Mouse (Mus musculus) CH12.LX (cell line): ENCODE measurements at regions not wholly inside any gene's neighbourhood (a gene's known extent, or its start where the extent isn't known, plus 50 kb on each side); places are given as distances from the start of the nearest gene placed in this dataset.

Experiments
- DNase-seq: peaks from one replicate; pipeline ENCODE4 v3.0.0-alpha.2; 2013; ENCODE audit errors: extremely low read depth
- H3K27ac ChIP-seq: 2 replicates; pipeline ENCODE4 v1.5.1; 2012; ENCODE audit warnings: low read depth, mild to moderate bottlenecking, control low read depth, moderate library complexity; ENCODE audit not compliant: insufficient read depth
- H3K27me3 ChIP-seq: replicated peaks from 2 replicates; pipeline ENCODE3; 2012; ENCODE audit warnings: inconsistent platforms
- H3K36me3 ChIP-seq, 2 experiments: replicated peaks in 1 of 2; 2 replicates each; pipeline versions ENCODE3 to v1.6.1; 2012; ENCODE audit warnings: inconsistent platforms in 1 of 2, low read length in 1 of 2, mild to moderate bottlenecking in 1 of 2, mixed read lengths in 1 of 2, moderate library complexity in 1 of 2; ENCODE audit not compliant: control insufficient read depth in 1 of 2, insufficient read depth in 1 of 2
- H3K4me1 ChIP-seq, 2 experiments: 2 replicates each; pipeline ENCODE4 v1.6.1; 2012; ENCODE audit warnings: inconsistent platforms in 1 of 2, moderate library complexity in 1 of 2; ENCODE audit not compliant: insufficient read depth in 2 of 2, control insufficient read depth in 1 of 2
- H3K4me2 ChIP-seq: 2 replicates; pipeline ENCODE4 v1.6.1; 2012; ENCODE audit warnings: low read depth, mild to moderate bottlenecking, control low read depth; ENCODE audit not compliant: poor library complexity, insufficient read depth, severe bottlenecking
- H3K4me3 ChIP-seq, 3 experiments: fragments of 150-350 bp in 1 of 3; sonication (generic) in 1 of 3; replicated peaks in 1 of 3; 2 replicates each; pipeline versions ENCODE3 to v1.5.1; 2011 to 2012; ENCODE audit warnings: low read depth in 2 of 3, low read length in 2 of 3, mild to moderate bottlenecking in 2 of 3, moderate library complexity in 2 of 3, control low read depth in 1 of 3, improper control_type of control experiment in 1 of 3, inconsistent platforms in 1 of 3, mixed read lengths in 1 of 3; ENCODE audit not compliant: poor library complexity in 1 of 3
- H3K79me2 ChIP-seq: replicated peaks from 2 replicates; pipeline ENCODE4 v1.6.1; 2012; ENCODE audit warnings: mild to moderate bottlenecking, moderate library complexity; ENCODE audit not compliant: control insufficient read depth, poor library complexity, insufficient read depth, severe bottlenecking; ENCODE audit errors: extremely low read depth
- H3K9ac ChIP-seq: 2 replicates; pipeline ENCODE4 v1.6.1; 2012; ENCODE audit warnings: low read depth, mild to moderate bottlenecking, control low read depth, moderate library complexity; ENCODE audit not compliant: insufficient read depth
- H3K9me3 ChIP-seq: replicated peaks from 2 replicates; pipeline ENCODE3; 2012; ENCODE audit warnings: low read length, inconsistent platforms, mixed read lengths
- BHLHE40 ChIP-seq: IDR thresholded peaks from 2 replicates; pipeline ENCODE4 v1.6.1; 2011; ENCODE audit warnings: mild to moderate bottlenecking, low read depth, low read length, improper control_type of control experiment
- CHD1 ChIP-seq: IDR thresholded peaks from 2 replicates; pipeline ENCODE4 v1.6.1; 2012; ENCODE audit warnings: low read depth, low read length, improper control_type of control experiment, inconsistent platforms
- CHD2 ChIP-seq: IDR thresholded peaks from 2 replicates; pipeline ENCODE4 v1.6.1; 2011; ENCODE audit warnings: low read length, improper control_type of control experiment
- E2F4 ChIP-seq: IDR thresholded peaks from 2 replicates; pipeline ENCODE4 v1.6.1; 2011; ENCODE audit warnings: low read depth, low read length, improper control_type of control experiment; ENCODE audit not compliant: insufficient replicate concordance
- EP300 ChIP-seq: IDR thresholded peaks from 2 replicates; pipeline ENCODE4 v1.6.1; 2011; ENCODE audit warnings: low read length, improper control_type of control experiment
- ETS1 ChIP-seq: conservative IDR thresholded peaks from 2 replicates; pipeline ENCODE4 v1.6.1; 2012; ENCODE audit warnings: low read depth, mild to moderate bottlenecking, inconsistent platforms, low read length, improper control_type of control experiment, moderate library complexity
- HCFC1 ChIP-seq: IDR thresholded peaks from 2 replicates; pipeline ENCODE4 v1.6.1; 2012; ENCODE audit warnings: low read depth, mild to moderate bottlenecking, inconsistent platforms, low read length, improper control_type of control experiment
- IRF4 ChIP-seq: IDR thresholded peaks from 2 replicates; pipeline ENCODE4 v1.6.1; 2014; ENCODE audit warnings: low read depth, mild to moderate bottlenecking, inconsistent platforms, low read length, improper control_type of control experiment
- JUND ChIP-seq: conservative IDR thresholded peaks from 2 replicates; pipeline ENCODE4 v1.6.1; 2011; ENCODE audit warnings: low read depth, low read length, improper control_type of control experiment
- KAT2A ChIP-seq: IDR thresholded peaks from 2 replicates; pipeline ENCODE4 v1.6.1; 2012; ENCODE audit warnings: low read length, improper control_type of control experiment, inconsistent platforms; ENCODE audit not compliant: insufficient replicate concordance
- MAFK ChIP-seq: IDR thresholded peaks from 2 replicates; pipeline ENCODE4 v1.6.1; 2011; ENCODE audit warnings: low read length, improper control_type of control experiment; ENCODE audit not compliant: insufficient replicate concordance
- MAX ChIP-seq: IDR thresholded peaks from 2 replicates; pipeline ENCODE4 v1.6.1; 2011; ENCODE audit warnings: low read length, improper control_type of control experiment
- MAZ ChIP-seq: IDR thresholded peaks from 2 replicates; pipeline ENCODE4 v1.6.1; 2012; ENCODE audit warnings: low read depth, mild to moderate bottlenecking, inconsistent platforms, low read length, improper control_type of control experiment, moderate library complexity
- MEF2A ChIP-seq: IDR thresholded peaks from 2 replicates; pipeline ENCODE4 v1.6.1; 2014; ENCODE audit warnings: low read depth, mild to moderate bottlenecking, inconsistent platforms, low read length, improper control_type of control experiment, borderline replicate concordance
- MXI1 ChIP-seq: IDR thresholded peaks from 2 replicates; pipeline ENCODE4 v1.6.1; 2011; ENCODE audit warnings: mild to moderate bottlenecking, low read depth, low read length, improper control_type of control experiment
- MYC ChIP-seq: IDR thresholded peaks from 2 replicates; pipeline ENCODE4 v1.6.1; 2011; ENCODE audit warnings: low read depth, mild to moderate bottlenecking, improper control_type of control experiment, low read length
- NRF1 ChIP-seq: IDR thresholded peaks from 2 replicates; pipeline ENCODE4 v1.6.1; 2014; ENCODE audit warnings: low read depth, mild to moderate bottlenecking, inconsistent platforms, low read length, improper control_type of control experiment, moderate library complexity
- PAX5 ChIP-seq: IDR thresholded peaks from 2 replicates; pipeline ENCODE4 v1.6.1; 2012; ENCODE audit warnings: low read length, inconsistent platforms, mixed read lengths
- POLR2A ChIP-seq: IDR thresholded peaks from 2 replicates; pipeline ENCODE4 v1.6.1; 2011; ENCODE audit warnings: low read depth, mild to moderate bottlenecking, improper control_type of control experiment, low read length
- RAD21 ChIP-seq: IDR thresholded peaks from 2 replicates; pipeline ENCODE4 v1.6.1; 2011; ENCODE audit warnings: low read depth, mild to moderate bottlenecking, low read length, improper control_type of control experiment, moderate library complexity
- RCOR1 ChIP-seq: conservative IDR thresholded peaks from 2 replicates; pipeline ENCODE4 v1.6.1; 2012; ENCODE audit warnings: low read depth, mild to moderate bottlenecking, inconsistent platforms, low read length, improper control_type of control experiment
- SIN3A ChIP-seq: IDR thresholded peaks from 2 replicates; pipeline ENCODE4 v1.6.1; 2012; ENCODE audit warnings: low read length, improper control_type of control experiment, inconsistent platforms
- TBP ChIP-seq: conservative IDR thresholded peaks from 2 replicates; pipeline ENCODE4 v1.6.1; 2011; ENCODE audit warnings: low read depth, low read length, improper control_type of control experiment
- UBTF ChIP-seq: IDR thresholded peaks from 2 replicates; pipeline ENCODE4 v1.6.1; 2012; ENCODE audit warnings: low read depth, mild to moderate bottlenecking, inconsistent platforms, low read length, improper control_type of control experiment, moderate library complexity
- USF2 ChIP-seq: conservative IDR thresholded peaks from 2 replicates; pipeline ENCODE4 v1.6.1; 2011; ENCODE audit warnings: low read depth, low read length, improper control_type of control experiment
- ZC3H11A ChIP-seq: IDR thresholded peaks from 2 replicates; pipeline ENCODE4 v1.6.1; 2012; ENCODE audit warnings: low read depth, mild to moderate bottlenecking, inconsistent platforms, low read length, improper control_type of control experiment
- ZMIZ1 ChIP-seq: IDR thresholded peaks from 2 replicates; pipeline ENCODE4 v1.6.1; 2012; ENCODE audit warnings: low read depth, mild to moderate bottlenecking, inconsistent platforms, low read length, improper control_type of control experiment
- ZNF384 ChIP-seq: IDR thresholded peaks from 2 replicates; pipeline ENCODE4 v1.6.1; 2012; ENCODE audit warnings: low read depth, low read length, improper control_type of control experiment, inconsistent platforms
- dilution Hi-C: fragments of 300-500 bp; cut with MboI; formaldehyde crosslinking; loops from 2 replicates; pipeline ENCODE4 v1.14.3; 2020; ENCODE audit warnings: low sequenced_read_pairs; ENCODE audit not compliant: extremely low pct_unique_long_range_greater_than_20kb, extremely low pct_ligation_motif_present
- in situ Hi-C: fragments of 300-500 bp; cut with MboI; formaldehyde crosslinking; loops from 3 replicates; pipeline ENCODE4 v1.14.3; 2019; ENCODE audit warnings: low sequenced_read_pairs, low pct_ligation_motif_present, low pct_unique_long_range_greater_than_20kb, mixed read lengths

DNA sequence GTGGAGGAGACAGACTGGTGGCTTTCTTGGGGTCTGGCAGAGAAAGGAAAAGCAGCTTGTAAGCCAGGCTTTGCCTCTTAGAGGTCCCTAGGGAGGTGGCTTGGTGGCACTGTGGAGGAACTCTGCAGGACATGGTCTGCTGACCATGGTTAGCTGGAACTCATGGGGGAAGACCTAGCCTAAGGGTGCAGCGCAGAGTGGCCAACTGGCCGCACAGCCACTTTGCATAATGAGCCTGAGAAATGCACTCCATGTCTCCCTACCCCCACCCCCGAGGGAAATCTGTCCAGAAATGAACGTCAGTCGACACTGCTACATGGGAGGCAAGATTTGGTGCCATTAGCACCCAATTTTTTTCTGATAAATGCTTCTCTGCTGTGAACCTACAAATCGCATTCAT lies 429.5 kb downstream of the Glrx3 start:
- H3K27ac ChIP-seq: no peak overlapping the region
- dilution Hi-C loops (no loop called here), in situ Hi-C loops (no loop called here)
- H3K79me2 ChIP-seq: no peaks in the 10 kb centered on the region
- H3K9ac ChIP-seq: no peak overlapping the region
- peak; percentile 11 for DNase-seq
- H3K27me3 ChIP-seq: peaks cover 77% of the 10 kb centered on the region
- H3K9me3 ChIP-seq: peaks cover 3% of the 10 kb centered on the region
- peaks cover 0 to 12% of the 10 kb centered on the region in 2 experiments; a peak in 2 of 4 replicates for H3K4me1 ChIP-seq
- no peak overlapping the region for H3K4me2 ChIP-seq
- TF ChIP-seq MAZ: no peak
- TF ChIP-seq ZNF384: no peak
- peak; percentile 55; the same call in 1 of the 2 replicates for TF ChIP-seq CHD2
- TF ChIP-seq E2F4: no peak
- no peak for TF ChIP-seq MAFK
- 0 out of 2 replicates have a peak, but pooled peaks have one; percentile 5 for TF ChIP-seq BHLHE40
- peak; percentile 35 for TF ChIP-seq EP300
- TF ChIP-seq POLR2A: no peak
- TF ChIP-seq MYC: no peak
- no peak for TF ChIP-seq RCOR1
- no peak; the same call in 1 of the 2 replicates for TF ChIP-seq ETS1
- no peak overlapping the region for H3K4me3 ChIP-seq
- H3K36me3 ChIP-seq: no peaks in the 10 kb centered on the region

DNA sequence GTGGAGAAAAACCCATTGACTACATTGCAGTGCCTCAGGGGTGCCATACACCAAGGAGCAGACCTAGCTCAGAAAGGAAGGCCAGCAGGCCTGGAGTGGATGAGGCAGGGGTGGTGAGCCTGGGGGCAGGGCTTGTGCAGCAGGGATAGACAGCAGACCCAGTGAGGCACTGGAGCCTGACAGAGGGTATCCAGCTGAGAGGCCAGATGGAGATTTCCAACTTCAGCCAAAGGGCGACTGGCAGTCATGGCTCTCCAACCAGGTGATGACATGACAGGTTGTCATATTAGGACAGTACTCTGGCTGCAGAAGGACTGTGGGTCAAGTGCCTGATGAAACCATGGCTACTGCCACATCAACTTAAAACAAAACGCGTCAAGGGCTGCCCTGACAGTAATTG lies 431.1 kb downstream of the Glrx3 start:
- in situ Hi-C loops: no loop called here
- no peak for TF ChIP-seq POLR2A
- no peak for TF ChIP-seq EP300
- no peak for TF ChIP-seq MAX
- no peak for TF ChIP-seq USF2
- TF ChIP-seq JUND: no peak
- no peak for TF ChIP-seq PAX5
- no peak for TF ChIP-seq HCFC1
- TF ChIP-seq MEF2A: no peak
- TF ChIP-seq UBTF: no peak
- no peak for TF ChIP-seq MXI1
- no peak for TF ChIP-seq ZNF384
- TF ChIP-seq NRF1: no peak
- no peak for TF ChIP-seq RAD21
- no peak for TF ChIP-seq KAT2A
- no peak for TF ChIP-seq ZMIZ1
- TF ChIP-seq TBP: no peak
- TF ChIP-seq SIN3A: no peak
- TF ChIP-seq IRF4: no peak
- TF ChIP-seq ZC3H11A: no peak
- no peak for TF ChIP-seq CHD1
- TF ChIP-seq, all 38 proteins: peak for 0
- Histone ChIP-seq H3K4me1 (peaks cover 0 to 12% of the 10 kb centered on the region in 2 experiments; a peak in 2 of 4 replicates), H3K9me3 (peaks cover 3% of the 10 kb centered on the region), H3K36me3 (no peaks in the 10 kb centered on the region), H3K4me2 (no peak overlapping the region), H3K27me3 (peaks cover 75% of the 10 kb centered on the region), H3K9ac (no peak overlapping the region), H3K79me2 (no peaks in the 10 kb centered on the region), H3K4me3 (no peak overlapping the region), H3K27ac (no peak overlapping the region)
- no peak for DNase-seq
- dilution Hi-C loops: no loop called here
